Mouse (Mus musculus): Measurements from ENCODE around the gene Trit1. TPM values are rescaled to one million over a fixed set of nuclear protein-coding genes. Genes with fewer than 3 reads are reported as not detected.

Trit1 gene
- 24.0 TPM for polyA plus RNA-seq (2014; fragmentation: Illumina TruSeq; extraction: RNeasy Lipid Tissue Mini Kit (QIAGEN cat#74804); ENCODE audit: low read depth, low replicate concordance)

DNA sequence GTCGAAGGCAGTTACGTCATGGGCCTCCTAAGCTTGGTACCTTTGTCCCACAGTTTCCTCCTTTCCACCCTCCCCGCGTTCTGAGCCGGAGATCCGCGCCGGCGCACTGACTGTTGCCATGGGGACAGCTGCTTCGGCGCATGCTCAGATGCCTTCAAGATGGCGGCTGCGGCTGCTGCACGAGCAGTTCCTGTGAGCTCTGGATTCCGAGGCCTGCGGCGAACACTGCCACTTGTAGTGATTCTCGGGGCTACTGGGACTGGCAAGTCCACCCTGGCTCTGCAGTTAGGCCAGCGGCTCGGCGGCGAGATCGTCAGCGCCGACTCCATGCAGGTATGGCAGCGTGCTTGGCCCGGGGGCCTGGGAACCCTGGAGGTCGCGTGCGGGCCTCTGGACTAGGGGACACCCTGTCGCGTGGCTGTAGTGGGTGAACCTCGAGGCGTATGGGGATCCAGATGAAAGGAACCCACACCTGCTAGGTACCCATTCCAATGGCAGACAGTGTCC is at the start of gene Trit1:
Trit1 (plus strand) TSS at position 147 of the 507 bp plus-strand sequence.

DNA sequence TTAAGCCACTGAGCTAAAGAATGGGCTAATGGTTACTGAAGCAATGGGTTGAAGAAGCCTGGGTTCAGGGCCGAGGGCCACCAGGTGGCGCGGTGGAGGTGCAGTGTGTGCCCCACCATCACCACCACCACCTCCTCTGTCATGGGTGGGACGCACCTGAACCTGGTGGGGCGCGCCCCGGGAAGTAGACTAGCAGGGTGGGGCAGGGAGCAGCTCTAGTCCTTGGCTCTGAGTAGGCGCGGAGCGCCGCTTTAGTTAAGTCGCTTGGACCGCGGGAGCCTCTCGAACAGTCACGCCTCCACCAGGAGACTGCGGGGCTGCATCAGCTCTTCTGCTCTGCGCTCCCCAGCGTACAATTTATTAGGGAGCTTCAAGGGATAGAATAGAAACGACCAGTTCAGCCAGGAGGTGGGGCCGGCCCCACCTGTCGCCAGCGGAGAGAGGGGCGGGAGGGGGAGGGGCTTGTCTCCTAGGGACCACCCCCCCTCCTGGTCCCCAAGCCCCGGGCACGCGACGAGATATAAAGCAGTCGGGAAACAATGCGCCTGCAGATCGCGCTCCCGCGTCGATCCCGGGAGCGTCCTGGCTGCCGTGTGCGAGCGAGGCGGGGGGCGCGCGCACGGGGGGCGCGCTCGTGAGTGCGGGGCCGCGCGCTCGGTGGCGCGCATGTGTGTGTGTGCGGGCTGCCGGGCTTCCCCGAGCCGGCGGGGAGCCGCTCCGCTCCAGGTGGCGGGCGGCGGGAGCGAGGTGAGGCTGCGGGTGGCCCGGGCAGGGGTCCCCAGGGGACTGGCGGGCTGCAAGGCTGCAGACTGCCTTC is 20.8 kb upstream of the Trit1 start, which contains the start of gene Mycl:
Mycl (plus strand) TSS at position 249 of the 817 bp plus-strand sequence.

Other genes with a start within 250 kb of the Trit1 start
- 222 TPM for gene Ppt1, start 180.4 kb upstream of the Trit1 start, polyA plus RNA-seq (2014; fragmentation: Illumina TruSeq; extraction: RNeasy Lipid Tissue Mini Kit (QIAGEN cat#74804); ENCODE audit: low read depth, low replicate concordance)
- gene Cap1, start 130.5 kb upstream of the Trit1 start, polyA plus RNA-seq (2014; fragmentation: Illumina TruSeq; extraction: RNeasy Lipid Tissue Mini Kit (QIAGEN cat#74804); ENCODE audit: low read depth, low replicate concordance), result 65.8 TPM
- gene Mfsd2a, start 55.4 kb upstream of the Trit1 start, polyA plus RNA-seq (2014; fragmentation: Illumina TruSeq; extraction: RNeasy Lipid Tissue Mini Kit (QIAGEN cat#74804); ENCODE audit: low read depth, low replicate concordance), result 0.35 TPM
- 0.23 TPM for gene Mycl, start 20.9 kb upstream of the Trit1 start, polyA plus RNA-seq (2014; fragmentation: Illumina TruSeq; extraction: RNeasy Lipid Tissue Mini Kit (QIAGEN cat#74804); ENCODE audit: low read depth, low replicate concordance)
- not detected for gene Bmp8b, start 88.6 kb downstream of the Trit1 start, polyA plus RNA-seq (2014; fragmentation: Illumina TruSeq; extraction: RNeasy Lipid Tissue Mini Kit (QIAGEN cat#74804); ENCODE audit: low read depth, low replicate concordance)
- gene Oxct2b, start 99.7 kb downstream of the Trit1 start, polyA plus RNA-seq (2014; fragmentation: Illumina TruSeq; extraction: RNeasy Lipid Tissue Mini Kit (QIAGEN cat#74804); ENCODE audit: low read depth, low replicate concordance), result not detected
- gene Ppie, start 123.4 kb downstream of the Trit1 start, polyA plus RNA-seq (2014; fragmentation: Illumina TruSeq; extraction: RNeasy Lipid Tissue Mini Kit (QIAGEN cat#74804); ENCODE audit: low read depth, low replicate concordance), result 24.7 TPM
- gene Hpcal4, start 166.6 kb downstream of the Trit1 start, polyA plus RNA-seq (2014; fragmentation: Illumina TruSeq; extraction: RNeasy Lipid Tissue Mini Kit (QIAGEN cat#74804); ENCODE audit: low read depth, low replicate concordance), result 2.1 TPM
- gene Nt5c1a, start 184.9 kb downstream of the Trit1 start, polyA plus RNA-seq (2014; fragmentation: Illumina TruSeq; extraction: RNeasy Lipid Tissue Mini Kit (QIAGEN cat#74804); ENCODE audit: low read depth, low replicate concordance), result 2.0 TPM
- gene Heyl, start 217.0 kb downstream of the Trit1 start, polyA plus RNA-seq (2014; fragmentation: Illumina TruSeq; extraction: RNeasy Lipid Tissue Mini Kit (QIAGEN cat#74804); ENCODE audit: low read depth, low replicate concordance), result 2.4 TPM
- gene Pabpc4, start 245.8 kb downstream of the Trit1 start, polyA plus RNA-seq (2014; fragmentation: Illumina TruSeq; extraction: RNeasy Lipid Tissue Mini Kit (QIAGEN cat#74804); ENCODE audit: low read depth, low replicate concordance), result 27.8 TPM